Mouse (Mus musculus): Measurements from ENCODE around the gene Crybg2. TPM values are rescaled to one million over a fixed set of nuclear protein-coding genes. Genes with fewer than 3 reads are reported as not detected.

The Crybg2 gene
- polyA plus RNA-seq, 1 experiment from 2014 or later, result 1.0 TPM

GRCm38 (mm10) chr4:134117012-134117411 lies 56.4 kb downstream of the Crybg2 start:
- Histone ChIP-seq H3K36me3 (no peaks in the 10 kb centered on the region), H3K4me3 (no peak overlapping the region), H3K9me3 (no peaks in the 10 kb centered on the region), H3K4me1 (no peaks in the 10 kb centered on the region), H3K27ac (replicated peaks) (no peak overlapping the region), H3K4me2 (replicated peaks) (no peak overlapping the region), H3K9ac (replicated peaks) (no peak overlapping the region; the same call in 1 of the 2 replicates), H3K27me3 (no peaks in the 10 kb centered on the region)
- 87% methylated on average over 8 of the region's 8 CpGs for WGBS
- no peak for ATAC-seq (replicated peaks)

GRCm38 (mm10) chr4:134118126-134118800 lies 57.6 kb downstream of the Crybg2 start:
- Histone ChIP-seq H3K9ac (replicated peaks) (no peak overlapping the region), H3K4me3 (no peak overlapping the region), H3K4me1 (no peaks in the 10 kb centered on the region), H3K27ac (replicated peaks) (no peak overlapping the region), H3K9me3 (no peaks in the 10 kb centered on the region), H3K36me3 (no peaks in the 10 kb centered on the region), H3K4me2 (replicated peaks) (no peak overlapping the region), H3K27me3 (no peaks in the 10 kb centered on the region)
- WGBS, result 80% methylated on average over 14 of the region's 14 CpGs
- no peak for ATAC-seq (replicated peaks)

GRCm38 (mm10) chr4:134119042-134119441 lies 58.4 kb downstream of the Crybg2 start:
- Histone ChIP-seq H3K9ac (replicated peaks) (no peak overlapping the region), H3K4me3 (no peak overlapping the region), H3K36me3 (no peaks in the 10 kb centered on the region), H3K27ac (replicated peaks) (no peak overlapping the region), H3K9me3 (no peaks in the 10 kb centered on the region), H3K4me1 (peaks cover 3% of the 10 kb centered on the region), H3K27me3 (no peaks in the 10 kb centered on the region), H3K4me2 (replicated peaks) (no peak overlapping the region)
- WGBS, result 82% methylated on average over 5 of the region's 5 CpGs
- ATAC-seq (replicated peaks), result no peak

DNA sequence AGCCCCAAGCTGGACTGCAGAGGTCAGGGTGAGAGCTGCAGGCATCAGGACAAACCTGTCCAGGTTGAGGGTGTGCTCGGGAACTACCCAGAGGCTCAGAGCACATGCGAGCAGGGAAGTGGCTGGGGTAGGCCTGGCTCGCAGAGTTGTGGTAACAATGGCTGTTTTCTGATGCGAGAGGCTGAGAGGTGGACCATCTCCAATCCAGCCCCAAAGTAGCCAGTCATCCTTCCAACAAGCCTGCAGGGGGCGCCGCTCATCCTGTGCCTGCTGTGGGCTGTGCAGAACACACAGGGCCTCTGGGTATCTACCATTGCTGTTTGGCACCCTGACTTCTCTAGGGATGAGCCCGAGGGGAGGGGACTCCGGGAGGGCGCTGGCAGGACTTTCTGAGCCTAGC lies 59.0 kb downstream of the Crybg2 start:
- no peak for ATAC-seq (replicated peaks)
- no peak overlapping the region for H3K9ac ChIP-seq (replicated peaks)
- WGBS, result 59% methylated on average over 9 of the region's 9 CpGs
- H3K27ac ChIP-seq (replicated peaks), result no peak overlapping the region
- H3K4me3 ChIP-seq, result no peak overlapping the region
- H3K36me3 ChIP-seq, result no peaks in the 10 kb centered on the region
- H3K27me3 ChIP-seq, result no peaks in the 10 kb centered on the region
- peaks cover 8% of the 10 kb centered on the region for H3K4me1 ChIP-seq
- no peak overlapping the region for H3K4me2 ChIP-seq (replicated peaks)
- H3K9me3 ChIP-seq, result no peaks in the 10 kb centered on the region

DNA sequence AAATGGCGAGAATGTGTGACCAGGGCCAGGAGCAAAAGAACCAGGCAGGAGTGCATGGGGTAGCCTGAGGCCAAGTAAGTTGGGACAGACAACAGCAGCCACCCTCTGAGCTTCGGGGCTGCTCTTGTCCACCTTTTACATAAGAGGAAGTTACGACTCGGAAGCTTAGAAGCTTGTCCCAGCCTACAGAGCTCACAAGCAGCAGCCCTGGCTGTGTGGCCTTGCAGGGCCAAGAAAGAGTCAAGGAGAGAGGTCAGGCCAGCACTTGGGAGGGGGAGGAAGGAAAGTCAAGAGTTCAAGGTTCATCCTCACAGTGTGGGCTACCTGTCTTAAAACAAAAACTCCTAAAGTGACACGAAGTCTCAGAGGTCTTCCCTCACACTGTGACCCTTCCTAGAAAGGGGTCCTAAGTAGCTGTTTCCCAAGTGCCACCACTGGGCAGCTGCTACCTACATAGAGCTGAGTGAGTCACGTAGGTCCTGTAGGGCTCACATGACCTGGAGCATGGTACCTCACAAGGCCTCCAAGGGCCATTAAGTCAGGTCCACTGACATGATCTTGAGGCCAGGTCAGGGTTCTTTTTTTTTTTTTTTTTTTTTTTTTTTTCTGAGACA lies 59.7 kb downstream of the Crybg2 start:
- no peak overlapping the region for H3K9ac ChIP-seq (replicated peaks)
- H3K27me3 ChIP-seq, result no peaks in the 10 kb centered on the region
- H3K4me3 ChIP-seq, result no peak overlapping the region
- no peak for ATAC-seq (replicated peaks)
- H3K36me3 ChIP-seq, result no peaks in the 10 kb centered on the region
- no peak overlapping the region for H3K4me2 ChIP-seq (replicated peaks)
- 82% methylated on average over 6 of the region's 6 CpGs for WGBS
- H3K4me1 ChIP-seq, result peaks cover 8% of the 10 kb centered on the region
- H3K9me3 ChIP-seq, result no peaks in the 10 kb centered on the region
- H3K27ac ChIP-seq (replicated peaks), result no peak overlapping the region

GRCm38 (mm10) chr4:134120916-134121315 lies 60.3 kb downstream of the Crybg2 start:
- Histone ChIP-seq H3K27ac (replicated peaks) (no peak overlapping the region), H3K4me1 (peaks cover 8% of the 10 kb centered on the region), H3K27me3 (no peaks in the 10 kb centered on the region), H3K36me3 (no peaks in the 10 kb centered on the region), H3K4me2 (replicated peaks) (no peak overlapping the region), H3K9me3 (no peaks in the 10 kb centered on the region), H3K9ac (replicated peaks) (no peak overlapping the region), H3K4me3 (no peak overlapping the region)
- 88% methylated on average over 4 of the region's 4 CpGs for WGBS
- no peak for ATAC-seq (replicated peaks)

DNA sequence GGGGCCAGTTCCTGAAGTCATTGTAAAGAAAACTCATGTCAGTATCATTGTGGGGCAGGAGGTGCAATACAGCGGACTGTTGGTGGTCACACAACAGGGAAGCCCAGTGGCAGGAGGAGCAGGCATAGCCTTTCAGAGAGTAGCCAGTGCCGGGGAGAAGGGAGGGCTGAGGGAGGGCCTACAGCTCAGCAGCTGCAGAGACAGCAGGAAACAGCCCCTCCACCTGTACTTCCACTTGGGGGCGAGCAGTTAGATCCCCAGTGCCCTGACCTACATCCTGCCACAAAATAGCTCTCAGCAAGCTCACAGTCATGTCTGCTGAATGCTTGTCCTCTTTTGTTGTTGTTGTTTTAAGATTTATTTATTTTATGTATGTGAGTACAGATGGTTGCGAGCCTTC lies 61.0 kb downstream of the Crybg2 start:
- H3K27ac ChIP-seq (replicated peaks), result no peak overlapping the region
- H3K4me3 ChIP-seq, result no peak overlapping the region
- WGBS, result 53% methylated on average over 4 of the region's 4 CpGs
- no peak overlapping the region for H3K4me2 ChIP-seq (replicated peaks)
- H3K36me3 ChIP-seq, result no peaks in the 10 kb centered on the region
- H3K9ac ChIP-seq (replicated peaks), result no peak overlapping the region
- ATAC-seq (replicated peaks), result no peak
- no peaks in the 10 kb centered on the region for H3K9me3 ChIP-seq
- no peaks in the 10 kb centered on the region for H3K27me3 ChIP-seq
- peaks cover 8% of the 10 kb centered on the region for H3K4me1 ChIP-seq

- 62% methylated on average over 3 of the region's 3 CpGs for WGBS
- no peaks in the 10 kb centered on the region for H3K27me3 ChIP-seq
- peaks cover 15% of the 10 kb centered on the region for H3K4me1 ChIP-seq
- H3K9me3 ChIP-seq, result no peaks in the 10 kb centered on the region
- H3K36me3 ChIP-seq, result no peaks in the 10 kb centered on the region
- H3K4me2 ChIP-seq (replicated peaks), result no peak overlapping the region
- ATAC-seq (replicated peaks), result no peak
- no peak overlapping the region for H3K9ac ChIP-seq (replicated peaks)
- no peak overlapping the region for H3K4me3 ChIP-seq
- H3K27ac ChIP-seq (replicated peaks), result no peak overlapping the region
Measured at GRCm38 (mm10) chr4:134122281-134122680, 61.7 kb downstream of the Crybg2 start.

GRCm38 (mm10) chr4:134123147-134123546 lies 62.5 kb downstream of the Crybg2 start:
- ATAC-seq (replicated peaks), result no peak
- H3K9ac ChIP-seq (replicated peaks), result no peak overlapping the region
- H3K4me2 ChIP-seq (replicated peaks), result no peak overlapping the region
- peaks cover 22% of the 10 kb centered on the region for H3K4me1 ChIP-seq
- WGBS, result 95% methylated on average over 6 of the region's 6 CpGs
- no peaks in the 10 kb centered on the region for H3K9me3 ChIP-seq
- H3K27ac ChIP-seq (replicated peaks), result no peak overlapping the region
- no peak overlapping the region for H3K4me3 ChIP-seq
- no peaks in the 10 kb centered on the region for H3K36me3 ChIP-seq
- no peaks in the 10 kb centered on the region for H3K27me3 ChIP-seq

DNA sequence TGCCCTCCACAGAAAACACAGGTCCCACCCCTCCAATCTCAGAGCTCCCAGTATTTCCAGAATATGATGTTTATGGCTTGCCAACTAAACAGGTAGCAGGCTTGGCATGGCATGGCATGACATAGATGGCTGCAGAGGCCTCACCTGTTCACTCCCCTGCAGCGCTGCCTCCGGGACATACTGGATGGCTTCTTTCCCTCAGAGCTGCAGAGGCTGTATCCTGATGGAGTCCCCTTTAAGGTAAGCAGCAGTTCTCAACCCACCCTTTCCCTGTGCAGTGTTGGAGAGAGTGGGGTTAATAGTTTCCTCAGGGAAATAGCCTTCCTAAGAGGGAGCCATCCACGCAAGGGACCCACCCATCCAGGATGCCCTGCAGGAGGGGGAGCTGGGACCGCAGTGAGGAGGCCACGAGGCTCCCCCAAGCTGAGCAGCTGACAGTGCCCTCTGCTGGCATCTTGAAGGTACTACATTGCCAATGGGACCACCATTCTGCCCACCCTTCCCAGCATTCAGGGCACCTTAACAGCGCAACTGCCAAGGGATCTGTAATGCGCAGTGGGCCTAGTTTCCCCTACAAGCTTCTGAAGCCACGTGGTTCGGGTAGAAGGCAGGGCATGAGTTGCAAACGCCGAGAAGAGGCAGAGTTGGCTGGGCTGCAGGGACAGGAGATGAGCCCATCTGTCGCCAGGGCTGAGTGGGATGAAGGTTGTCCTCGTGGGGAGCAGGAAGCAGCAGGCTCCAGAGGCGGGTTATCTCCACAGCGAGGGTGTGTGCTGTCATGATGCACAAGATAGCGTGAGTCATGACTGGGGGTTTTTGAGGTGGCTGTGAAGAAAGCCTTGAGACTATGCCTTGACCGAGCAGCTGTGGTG lies 63.3 kb downstream of the Crybg2 start:
- no peak overlapping the region for H3K27ac ChIP-seq (replicated peaks)
- H3K9me3 ChIP-seq, result no peaks in the 10 kb centered on the region
- peaks cover 24% of the 10 kb centered on the region for H3K4me1 ChIP-seq
- H3K4me3 ChIP-seq, result no peak overlapping the region
- H3K9ac ChIP-seq (replicated peaks), result no peak overlapping the region
- ATAC-seq (replicated peaks), result no peak
- no peak overlapping the region; the same call in 1 of the 2 replicates for H3K4me2 ChIP-seq (replicated peaks)
- no peaks in the 10 kb centered on the region for H3K36me3 ChIP-seq
- 27% methylated on average over 17 of the region's 17 CpGs for WGBS
- H3K27me3 ChIP-seq, result no peaks in the 10 kb centered on the region

DNA sequence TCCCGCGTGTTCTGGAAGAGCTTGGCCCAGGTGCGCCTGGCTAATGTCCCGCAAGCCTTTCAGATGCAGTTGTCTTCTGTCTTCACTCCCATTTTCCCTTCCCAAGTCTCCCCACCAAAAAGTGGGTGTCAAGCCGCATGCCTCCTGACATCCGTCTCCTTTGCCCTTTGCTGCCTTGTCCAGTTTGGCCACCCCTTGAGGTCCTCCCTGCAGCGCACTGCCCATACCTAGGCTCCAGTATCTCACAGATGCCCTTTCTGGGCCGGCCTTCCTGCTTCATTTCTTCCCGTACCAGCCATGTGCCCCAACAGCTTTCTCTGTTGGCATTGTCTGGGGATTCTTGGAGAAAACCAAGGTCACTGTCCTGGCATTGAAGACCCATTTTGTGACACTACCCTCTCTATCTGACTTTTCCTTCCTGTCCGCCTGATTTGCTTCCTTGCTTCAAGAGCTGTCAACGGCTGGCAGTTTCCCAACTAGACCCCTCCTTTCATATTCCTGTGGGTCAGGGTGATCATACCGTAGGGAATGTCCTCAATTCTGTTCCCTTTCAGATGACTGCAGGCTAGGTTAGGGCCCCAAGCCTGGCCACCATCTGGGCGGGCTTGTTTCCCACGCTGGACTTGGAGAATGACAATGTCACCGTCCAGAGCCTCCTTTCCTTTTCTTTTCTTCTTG lies 64.9 kb downstream of the Crybg2 start:
- no peaks in the 10 kb centered on the region for H3K36me3 ChIP-seq
- H3K27me3 ChIP-seq, result no peaks in the 10 kb centered on the region
- 88% methylated on average over 15 of the region's 15 CpGs for WGBS
- H3K9ac ChIP-seq (replicated peaks), result no peak overlapping the region
- H3K4me3 ChIP-seq, result no peak overlapping the region
- H3K9me3 ChIP-seq, result no peaks in the 10 kb centered on the region
- H3K27ac ChIP-seq (replicated peaks), result no peak overlapping the region
- H3K4me1 ChIP-seq, result peaks cover 28% of the 10 kb centered on the region
- H3K4me2 ChIP-seq (replicated peaks), result no peak overlapping the region
- no peak for ATAC-seq (replicated peaks)
